Mouse (Mus musculus): ENCODE results near the gene Zpr1.
"Not testable (repeated sequence)": the region's sequence is repeated elsewhere in the genome, so short reads cannot be mapped to it uniquely, and the experiment has no call there.

Gene Zpr1

DNA sequence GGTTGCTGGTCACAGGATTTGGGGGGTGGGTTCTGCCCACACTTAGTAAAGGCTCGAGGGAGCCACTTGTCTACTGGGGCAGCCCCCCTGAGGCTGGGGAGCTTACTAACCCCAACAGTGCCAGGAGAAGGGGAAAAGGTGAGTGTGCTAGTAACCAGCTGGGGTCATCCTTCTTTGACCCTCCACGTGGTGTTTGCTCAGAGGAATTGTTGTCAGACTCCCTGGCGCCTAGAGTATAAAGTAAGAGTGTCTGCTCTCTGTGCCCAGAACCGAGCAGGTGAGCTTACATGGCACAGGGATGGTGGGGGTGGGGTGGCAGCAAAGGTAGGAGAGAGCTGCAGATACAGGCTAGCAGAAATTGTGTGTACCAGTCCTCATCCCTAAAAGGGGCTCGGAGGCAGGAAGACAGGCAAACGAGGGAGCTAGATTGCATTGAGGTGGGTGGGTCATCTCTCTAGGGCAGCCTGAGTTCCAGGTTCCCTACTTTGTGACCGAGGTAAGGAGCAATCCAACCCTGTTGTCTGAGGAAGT is 4.5 kb upstream of the Zpr1 start, which contains the start of gene Apoa5:
Apoa5 (plus strand) TSS at position 291 of the 531 bp plus-strand sequence.
- DNase-seq = no peak

DNA sequence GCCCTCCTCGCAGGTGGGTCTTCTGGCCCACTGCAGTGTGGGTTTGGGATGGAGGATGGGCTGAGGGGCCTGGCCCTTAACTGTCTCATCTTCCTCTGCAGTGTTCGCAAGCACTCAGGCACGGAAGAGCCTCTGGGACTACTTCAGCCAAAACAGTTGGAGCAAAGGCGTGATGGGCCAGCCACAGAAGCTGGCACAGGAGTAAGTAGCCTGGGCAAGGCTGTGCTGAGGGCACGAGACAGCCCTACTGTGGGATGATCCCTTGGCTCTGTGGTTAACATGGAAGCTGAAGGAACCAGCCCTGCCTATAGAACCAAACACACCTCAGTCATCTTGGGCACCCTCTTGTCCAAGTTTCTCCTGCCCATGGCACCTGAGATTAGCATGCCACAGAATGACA is 3.7 kb upstream of the Zpr1 start:
- no peak for DNase-seq

- no peak for DNase-seq
Observed at GRCm38 (mm10) chr9:46270782-46271181, 2.1 kb upstream of the Zpr1 start.

- no peak for DNase-seq
Observed at GRCm38 (mm10) chr9:46272070-46272469, 794 bp upstream of the Zpr1 start.

DNA sequence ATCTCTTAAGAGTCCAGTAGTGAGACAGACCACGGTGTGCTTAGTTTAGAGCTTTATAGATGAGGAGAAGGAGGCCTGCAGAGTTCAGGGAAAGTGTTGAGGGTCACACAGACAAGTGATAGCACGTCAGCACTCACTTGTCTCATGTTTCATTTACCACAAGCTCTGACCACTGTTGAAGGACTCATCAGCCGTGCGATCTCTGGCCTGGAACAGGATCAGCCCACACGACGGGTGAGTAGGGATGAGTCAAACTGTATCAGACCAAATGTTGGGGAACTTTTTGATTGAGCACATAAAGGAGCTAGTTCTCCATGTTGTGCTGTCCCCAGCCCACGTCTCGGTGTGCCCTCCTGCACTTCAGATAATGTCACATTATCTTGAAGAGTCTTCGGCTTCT is 1.6 kb downstream of the Zpr1 start:
- no peak for DNase-seq

GRCm38 (mm10) chr9:46282631-46283436 is 10.0 kb downstream of the Zpr1 start, which contains the start of gene Bud13:
Gene Bud13 (plus strand): TSS chr9:46283008.
- DNase-seq = peak; percentile 88 to 98

DNA sequence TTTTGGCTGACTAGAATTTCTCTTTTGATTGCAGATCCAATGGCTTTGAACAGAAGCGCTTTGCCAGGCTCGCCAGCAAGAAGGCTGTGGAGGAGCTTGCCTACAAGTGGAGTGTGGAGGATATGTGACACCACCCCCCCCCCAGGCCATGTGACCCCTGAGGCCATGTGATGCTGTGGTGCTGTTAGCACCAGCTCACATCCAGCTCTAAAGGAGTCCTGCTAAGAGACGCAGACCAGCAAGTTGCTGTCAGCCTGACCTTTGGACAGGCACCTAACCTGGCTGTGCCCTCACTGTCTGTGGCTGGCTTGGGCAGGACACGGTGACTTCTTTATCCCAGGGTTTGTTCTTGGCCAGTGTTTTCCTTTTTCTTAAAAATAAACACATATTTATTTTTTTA is 25.5 kb downstream of the Zpr1 start:
- no peak for DNase-seq

DNA sequence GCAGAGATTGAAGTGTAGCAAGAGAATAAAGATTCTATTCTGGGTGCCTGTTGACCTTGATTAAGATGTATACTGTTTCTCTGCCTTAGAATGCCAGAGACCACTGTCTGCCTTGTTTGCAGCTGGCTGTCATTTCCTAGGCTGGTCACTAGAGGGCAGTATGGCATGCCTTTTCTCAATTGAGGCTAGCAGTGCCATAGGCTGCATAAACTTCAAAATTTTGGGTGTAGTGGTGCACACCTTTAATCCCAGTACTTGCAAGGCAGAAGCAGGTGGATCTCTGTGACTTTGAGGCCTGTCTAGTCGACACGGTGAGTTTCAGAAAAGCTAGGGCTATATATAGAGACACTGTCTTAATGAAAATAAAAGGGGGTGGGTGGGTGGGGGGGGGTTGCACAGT is 29.3 kb downstream of the Zpr1 start:
- peak in 1 of 2 experiments; percentile 34 for DNase-seq

GRCm38 (mm10) chr9:46309121-46309520 is 36.3 kb downstream of the Zpr1 start:
- DNase-seq = no peak

GRCm38 (mm10) chr9:46314507-46314906 is 41.6 kb downstream of the Zpr1 start:
- DNase-seq = peak; percentile 16 to 49

- no peak for DNase-seq
Observed at GRCm38 (mm10) chr9:46314921-46315320, 42.1 kb downstream of the Zpr1 start.

GRCm38 (mm10) chr9:46315807-46316365 is 43.0 kb downstream of the Zpr1 start:
- DNase-seq = no peak

DNA sequence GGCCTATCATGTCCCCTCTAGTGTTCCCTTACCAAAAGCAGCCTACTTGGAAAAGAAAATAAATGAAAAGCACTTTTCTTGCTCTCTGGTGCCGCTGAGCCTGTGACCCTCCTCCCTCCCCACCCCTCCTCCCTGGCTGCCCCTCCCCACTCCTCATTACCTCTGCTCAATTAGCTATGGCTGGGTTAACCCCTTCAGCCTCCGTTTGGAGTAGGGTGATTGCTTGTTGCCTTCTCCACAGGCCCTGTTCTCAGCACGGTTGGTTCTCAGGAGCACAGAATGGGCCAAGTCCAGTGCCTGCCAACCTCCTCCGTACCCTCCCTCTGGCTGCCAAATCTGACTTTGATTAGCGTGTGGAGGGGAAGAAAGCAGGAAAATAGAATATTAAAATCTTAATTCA is 43.5 kb downstream of the Zpr1 start:
- DNase-seq = no peak

- no peak for DNase-seq
Observed at GRCm38 (mm10) chr9:46316909-46317308, 44.0 kb downstream of the Zpr1 start.

DNA sequence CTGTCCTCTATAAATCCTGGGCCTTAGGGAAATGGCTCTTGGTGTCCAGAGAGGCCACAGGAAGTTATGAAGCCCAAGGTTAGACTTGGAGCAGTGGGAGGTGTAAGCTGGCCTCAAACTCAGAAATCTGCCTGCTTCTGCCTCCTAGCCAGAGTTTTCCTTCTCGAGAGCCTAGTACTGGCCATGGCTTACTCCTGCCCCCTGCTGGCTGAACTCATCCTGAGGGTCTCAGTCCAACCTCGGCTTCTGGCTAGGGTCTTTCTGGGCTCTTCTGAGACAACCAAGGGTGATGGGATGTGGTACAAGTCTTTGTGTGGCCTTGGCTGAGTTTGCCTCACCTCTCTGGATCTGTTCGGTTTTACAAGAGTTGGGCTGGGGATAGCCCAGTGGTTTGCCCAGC is 45.1 kb downstream of the Zpr1 start:
- no peak for DNase-seq

DNA sequence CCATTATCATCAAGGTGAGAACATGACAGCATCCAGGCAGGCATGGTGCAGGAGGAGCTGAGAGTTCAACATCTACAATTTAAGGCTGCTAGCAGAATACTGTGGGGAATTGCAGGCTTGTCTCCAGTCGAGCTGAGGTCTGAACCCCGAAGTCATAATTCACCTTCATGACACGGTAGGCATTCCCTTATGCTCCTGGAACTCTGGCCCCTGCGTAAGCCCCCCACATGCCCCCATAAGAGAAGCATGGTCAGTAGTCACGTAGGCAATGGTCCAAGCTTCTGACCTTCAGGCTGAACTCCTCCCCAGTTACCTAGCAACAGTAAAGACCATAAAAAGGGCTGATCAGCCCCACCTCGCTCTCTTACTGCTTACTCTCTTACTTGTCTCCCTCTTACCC is 47.0 kb downstream of the Zpr1 start, which contains the start of gene 4931429L15Rik:
4931429L15Rik (minus strand) TSS at position 101 of the 400 bp plus-strand sequence.
- not testable (repeated sequence) for DNase-seq

DNA sequence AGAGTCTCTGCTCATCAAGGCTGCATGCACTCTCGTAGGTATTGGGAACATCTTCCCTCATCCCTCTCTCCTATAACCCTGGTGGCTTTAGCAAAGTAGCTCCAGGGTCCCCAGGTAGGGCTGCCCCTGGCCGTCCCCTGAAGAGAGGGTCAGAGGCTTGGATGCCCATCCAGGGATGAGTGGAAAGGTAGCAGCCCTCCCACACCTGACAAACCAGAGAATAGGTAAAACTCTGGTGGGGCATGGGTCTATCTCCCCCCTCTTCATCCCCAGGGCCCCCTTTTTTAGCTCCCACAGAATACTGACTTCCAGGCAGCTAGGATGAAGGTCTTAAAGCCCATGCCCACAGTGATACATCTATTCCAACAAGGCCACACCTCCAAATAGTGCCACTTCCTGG is 47.6 kb downstream of the Zpr1 start:
- no peak for DNase-seq

- DNase-seq = no peak
Observed at GRCm38 (mm10) chr9:46326694-46327405, 54.0 kb downstream of the Zpr1 start.

DNA sequence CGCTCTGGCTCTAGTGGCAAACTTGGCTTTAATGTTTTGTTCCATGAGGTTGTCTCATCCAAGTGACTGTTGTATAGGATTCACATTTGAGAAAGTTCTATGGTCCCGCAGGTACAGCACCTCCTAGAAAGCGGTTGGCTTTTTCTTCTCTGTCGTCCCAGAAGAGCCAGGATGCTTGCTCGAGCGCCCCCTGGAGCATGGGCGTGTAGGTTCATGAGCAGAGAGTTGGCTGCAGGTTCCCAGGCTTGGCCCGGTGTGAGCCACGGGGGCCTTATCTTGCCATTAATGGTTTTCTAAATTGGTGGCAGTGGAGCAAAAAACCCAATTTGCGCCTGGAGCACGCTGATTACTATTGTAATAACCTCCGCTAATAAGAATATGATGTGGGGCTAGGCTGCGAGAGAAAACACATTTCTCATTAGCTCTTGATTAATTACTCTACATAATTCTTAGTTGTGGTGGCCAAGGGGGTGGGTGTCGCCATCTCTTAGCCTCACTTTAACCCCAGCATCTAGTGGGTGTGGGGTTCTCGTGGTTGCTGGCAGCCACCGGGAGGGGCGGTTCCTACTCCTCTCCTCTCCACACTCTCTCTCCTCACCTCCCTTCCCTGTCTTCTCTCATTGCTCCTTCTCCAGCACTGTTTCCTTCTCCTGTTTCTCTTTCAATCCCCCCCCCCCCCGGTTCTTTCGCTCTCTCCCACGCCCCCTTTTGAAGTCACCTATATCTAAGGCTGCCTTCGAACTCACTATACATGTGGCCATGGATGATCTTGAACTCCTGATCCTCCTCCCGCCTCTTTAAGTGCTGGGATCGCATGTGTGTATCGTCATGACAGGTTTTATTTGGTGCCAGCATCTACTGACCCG is 55.1 kb downstream of the Zpr1 start:
- DNase-seq = no peak

GRCm38 (mm10) chr9:46328572-46329249 is 55.8 kb downstream of the Zpr1 start:
- DNase-seq = no peak

GRCm38 (mm10) chr9:46329250-46329648 is 56.4 kb downstream of the Zpr1 start:
- no peak for DNase-seq

All from spleen, adult 18-20 months (tissue).